Mouse (Mus musculus): ENCODE data around the gene Tcaf2. TPM values are rescaled to one million over a fixed set of nuclear protein-coding genes. Genes with fewer than 3 reads are reported as not detected.

The Tcaf2 gene
- total RNA-seq, 4 experiments from 2014 or later, result 1.2 to 2.0 (median 1.5) TPM

DNA sequence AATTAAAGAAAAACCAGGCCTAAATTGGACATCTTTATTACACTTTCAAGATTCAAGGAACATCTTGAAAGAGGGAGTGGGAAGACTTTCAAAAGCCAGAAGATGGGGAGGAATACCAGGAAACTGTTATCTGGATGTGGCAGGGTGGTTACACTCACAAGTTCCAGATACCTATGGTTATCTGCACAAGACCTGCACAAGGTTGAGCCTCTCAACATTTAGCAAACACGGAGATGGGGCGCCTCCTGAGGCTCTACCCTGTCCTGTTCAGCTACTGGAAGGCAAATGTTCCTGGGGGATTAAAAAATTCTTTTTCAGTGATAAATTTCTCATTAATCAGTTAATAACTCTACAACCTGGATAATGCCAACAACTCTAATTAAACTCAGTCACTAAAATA lies 67.6 kb downstream of the Tcaf2 start:
- DNase-seq (ENCODE audit: low spot score in 2 of 2), result no peak

Other genes starting within 250 kb of the Tcaf2 start
- gene Tas2r143, start 245.0 kb downstream of the Tcaf2 start, total RNA-seq (2022), result not detected
- not detected for gene Tas2r135, start 239.8 kb downstream of the Tcaf2 start, total RNA-seq (2022)
- not detected for gene Tas2r126, start 210.7 kb downstream of the Tcaf2 start, total RNA-seq (2022)
- not detected for gene Olfr458, start 180.1 kb downstream of the Tcaf2 start, total RNA-seq (2022)
- gene Olfr457, start 168.9 kb downstream of the Tcaf2 start, total RNA-seq (2022), result not detected
- not detected for gene Olfr456, start 158.0 kb downstream of the Tcaf2 start, total RNA-seq (2022)
- gene Olfr455, start 97.7 kb downstream of the Tcaf2 start, total RNA-seq (2022), result not detected
- not detected for gene Tcaf3, start 47.6 kb downstream of the Tcaf2 start, total RNA-seq (2022)
- gene Tcaf1, start 64.8 kb upstream of the Tcaf2 start, total RNA-seq (2022), result 1 to 10 TPM; 3.9 to 6.3 (median 4.7) TPM
- not detected for gene Olfr453, start 94.1 kb upstream of the Tcaf2 start, total RNA-seq (2022)
- gene Olfr38, start 111.2 kb upstream of the Tcaf2 start, total RNA-seq (2022), result not detected
- gene Olfr452, start 139.8 kb upstream of the Tcaf2 start, total RNA-seq (2022), result not detected
- gene Olfr450, start 166.7 kb upstream of the Tcaf2 start, total RNA-seq (2022), result not detected
- gene Olfr449, start 189.1 kb upstream of the Tcaf2 start, total RNA-seq (2022), result not detected
- gene Olfr448, start 245.2 kb upstream of the Tcaf2 start, total RNA-seq (2022), result not detected